Mouse (Mus musculus) T-cell, adult 2 months (primary cell): ENCODE results near the gene Fbxl17.

Source experiments
- DNase-seq: peaks from one replicate; pipeline ENCODE4 v3.0.0; 2022; ENCODE audit warnings: low spot score

Gene Fbxl17

GRCm38 (mm10) chr17:63166692-63167091 is 333.1 kb downstream of the Fbxl17 start:
- DNase-seq = no peak

- no peak for DNase-seq
Measured at GRCm38 (mm10) chr17:63165847-63166246, 334.0 kb downstream of the Fbxl17 start.

GRCm38 (mm10) chr17:63164289-63164688 is 335.5 kb downstream of the Fbxl17 start:
- DNase-seq = no peak

- DNase-seq = no peak
Measured at GRCm38 (mm10) chr17:63161953-63162352, 337.9 kb downstream of the Fbxl17 start.

- DNase-seq = no peak
Measured at GRCm38 (mm10) chr17:63159196-63159595, 340.6 kb downstream of the Fbxl17 start.

GRCm38 (mm10) chr17:63158436-63158835 is 341.4 kb downstream of the Fbxl17 start:
- no peak for DNase-seq

- no peak for DNase-seq
Measured at GRCm38 (mm10) chr17:63157906-63158305, 341.9 kb downstream of the Fbxl17 start.

- DNase-seq = no peak
Measured at GRCm38 (mm10) chr17:63157019-63157418, 342.8 kb downstream of the Fbxl17 start.

GRCm38 (mm10) chr17:63146514-63146913 is 353.3 kb downstream of the Fbxl17 start:
- DNase-seq = no peak

GRCm38 (mm10) chr17:63145751-63146491 is 353.9 kb downstream of the Fbxl17 start:
- DNase-seq = no peak

- no peak for DNase-seq
Measured at GRCm38 (mm10) chr17:63145311-63145741, 354.5 kb downstream of the Fbxl17 start.

GRCm38 (mm10) chr17:63143825-63144224 is 356.0 kb downstream of the Fbxl17 start:
- no peak for DNase-seq

- no peak for DNase-seq
Measured at GRCm38 (mm10) chr17:63134805-63135204, 365.0 kb downstream of the Fbxl17 start.

GRCm38 (mm10) chr17:63122427-63122826 is 377.4 kb downstream of the Fbxl17 start:
- DNase-seq = no peak

- no peak for DNase-seq
Measured at GRCm38 (mm10) chr17:63119701-63120100, 380.1 kb downstream of the Fbxl17 start.

- no peak for DNase-seq
Measured at GRCm38 (mm10) chr17:63119077-63119476, 380.7 kb downstream of the Fbxl17 start.

- no peak for DNase-seq
Measured at GRCm38 (mm10) chr17:63117130-63117529, 382.7 kb downstream of the Fbxl17 start.

- no peak for DNase-seq
Measured at GRCm38 (mm10) chr17:63114399-63115085, 385.3 kb downstream of the Fbxl17 start.

- no peak for DNase-seq
Measured at GRCm38 (mm10) chr17:63112826-63113225, 387.0 kb downstream of the Fbxl17 start.

GRCm38 (mm10) chr17:63110994-63111393 is 388.8 kb downstream of the Fbxl17 start:
- no peak for DNase-seq

GRCm38 (mm10) chr17:63110211-63110755 is 389.5 kb downstream of the Fbxl17 start:
- no peak for DNase-seq

- DNase-seq = no peak
Measured at GRCm38 (mm10) chr17:63108035-63108434, 391.8 kb downstream of the Fbxl17 start.

GRCm38 (mm10) chr17:63107515-63107914 is 392.3 kb downstream of the Fbxl17 start:
- DNase-seq = no peak
